Mouse (Mus musculus) ES-E14 (cell line): ENCODE results near the gene Tbxa2r. TPM values are rescaled to one million over a fixed set of nuclear protein-coding genes. Genes with fewer than 3 reads are reported as not detected.

Experiments
- DNase-seq: peaks from one replicate; pipeline ENCODE4 v3.0.0-alpha.2; 2013; ENCODE audit warnings: low read depth, low spot score
- H3K27ac ChIP-seq: 2 replicates; pipeline ENCODE4 v1.5.1; 2012; ENCODE audit warnings: low read depth, mild to moderate bottlenecking, low read length, moderate library complexity, mixed read lengths; ENCODE audit not compliant: poor library complexity, insufficient read depth, severe bottlenecking
- H3K36me3 ChIP-seq: 2 replicates; pipeline ENCODE4 v1.6.1; 2012; ENCODE audit warnings: mild to moderate bottlenecking, low read length, moderate library complexity, mixed read lengths; ENCODE audit not compliant: control insufficient read depth, poor library complexity, insufficient read depth, severe bottlenecking
- H3K4me1 ChIP-seq, 2 experiments: fragments of 150-350 bp in 1 of 2; sonication (generic) in 1 of 2; 2 replicates each; pipeline ENCODE4 v1.6.1; 2012; ENCODE audit warnings: low read length in 2 of 2, mild to moderate bottlenecking in 1 of 2, mixed read lengths in 1 of 2; ENCODE audit not compliant: control insufficient read depth in 2 of 2, insufficient read depth in 2 of 2, poor library complexity in 1 of 2
- H3K4me3 ChIP-seq, 2 experiments: fragments of 150-350 bp in 1 of 2; sonication (generic) in 1 of 2; 2 replicates each; pipeline ENCODE4 v1.5.1; 2012; ENCODE audit warnings: low read length in 2 of 2, low read depth in 1 of 2, mild to moderate bottlenecking in 1 of 2, mixed read lengths in 1 of 2; ENCODE audit not compliant: insufficient read depth in 1 of 2, poor library complexity in 1 of 2, severe bottlenecking in 1 of 2
- H3K9ac ChIP-seq: 2 replicates; pipeline ENCODE4 v1.6.1; 2012; ENCODE audit warnings: low read depth, mild to moderate bottlenecking, low read length, mixed read lengths; ENCODE audit not compliant: poor library complexity, insufficient read depth, severe bottlenecking
- H3K9me3 ChIP-seq: fragments of 150-350 bp; sonication (generic); 2 replicates; pipeline ENCODE4 v1.6.1; 2012; ENCODE audit warnings: low read depth, mild to moderate bottlenecking, low read length; ENCODE audit not compliant: control insufficient read depth, insufficient read depth
- CHD2 ChIP-seq: IDR thresholded peaks from 2 replicates; pipeline ENCODE4 v1.6.1; 2014; ENCODE audit warnings: mild to moderate bottlenecking, low read depth, low read length, inconsistent platforms
- HCFC1 ChIP-seq: IDR thresholded peaks from 2 replicates; pipeline ENCODE4 v1.6.1; 2012; ENCODE audit warnings: low read length, inconsistent platforms, borderline replicate concordance; ENCODE audit not compliant: insufficient read depth
- MAFK ChIP-seq: IDR thresholded peaks from 2 replicates; pipeline ENCODE4 v1.6.1; 2014; ENCODE audit warnings: mild to moderate bottlenecking, low read depth, low read length, inconsistent platforms; ENCODE audit not compliant: insufficient read depth
- ZC3H11A ChIP-seq: IDR thresholded peaks from 2 replicates; pipeline ENCODE4 v1.6.1; 2012; ENCODE audit warnings: low read depth, mild to moderate bottlenecking, inconsistent platforms, low read length, borderline replicate concordance
- ZNF384 ChIP-seq: IDR thresholded peaks from 2 replicates; pipeline ENCODE4 v1.6.1; 2012; ENCODE audit warnings: low read depth, low read length, inconsistent platforms
- in situ Hi-C, 2 experiments: fragments of 600-800 bp; cut with MboI; formaldehyde crosslinking; loops; one replicate each; pipeline ENCODE4 v1.15.1; 2025; ENCODE audit warnings: low sequenced_read_pairs in 2 of 2, inconsistent platforms in 1 of 2; ENCODE audit not compliant: unreplicated experiment in 2 of 2
- total RNA-seq: library from RNA; depleted of rRNA; stranded (reverse); fragments of 300-350 nt; gene quantifications from 2 replicates; pipeline ENCODE4 v1.2.3, GENCODE M21; 2012

The Tbxa2r gene
- total RNA-seq, 1 experiment = 2.3 TPM

DNA sequence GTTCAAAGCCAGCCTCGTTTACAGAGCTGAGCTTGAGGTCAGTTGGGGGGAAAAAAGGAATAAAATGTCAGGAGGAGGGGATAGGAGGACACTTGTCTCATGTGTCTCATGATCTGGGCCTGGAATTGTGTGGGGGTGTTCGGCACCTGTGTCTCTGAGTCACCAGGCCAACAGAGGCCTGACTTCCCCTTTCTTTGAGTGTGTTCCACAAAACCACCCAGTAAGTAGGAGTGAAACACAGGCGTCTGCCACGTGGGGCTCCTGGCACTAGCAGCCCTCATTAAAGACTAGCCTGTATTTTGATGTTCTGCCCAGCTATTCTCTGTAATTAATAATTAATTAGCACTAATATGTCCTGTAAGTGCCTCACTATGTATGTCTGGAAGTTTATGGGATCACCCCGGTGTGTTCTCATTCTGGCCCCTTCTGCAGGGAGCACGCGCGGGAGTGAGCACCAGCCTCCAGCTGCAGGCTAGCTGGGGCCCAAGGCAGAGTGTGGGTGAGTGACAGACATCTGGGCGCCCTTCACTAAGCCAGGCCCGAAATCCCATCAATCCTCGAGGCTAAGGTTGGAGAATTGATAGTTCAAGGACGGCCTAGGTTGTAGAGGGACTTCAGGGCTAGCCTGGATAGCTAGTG, 27.9 kb downstream of the Tbxa2r start:
- Histone ChIP-seq H3K4me1 (peaks cover 15 to 37% of the 10 kb centered on the region in 2 experiments; a peak in 3 of 4 replicates), H3K4me3 (peak overlapping the region; percentile 77 to 79), H3K36me3 (peaks cover 11% of the 10 kb centered on the region; the same call in 1 of the 2 replicates), H3K27ac (peak overlapping the region; percentile 94), H3K9me3 (no peaks in the 10 kb centered on the region), H3K9ac (peak overlapping the region; percentile 53)
- TF ChIP-seq MAFK (no peak), HCFC1 (no peak), ZNF384 (no peak), ZC3H11A (no peak), CHD2 (no peak)
- DNase-seq = no peak
- in situ Hi-C loops = no loop called here

DNA sequence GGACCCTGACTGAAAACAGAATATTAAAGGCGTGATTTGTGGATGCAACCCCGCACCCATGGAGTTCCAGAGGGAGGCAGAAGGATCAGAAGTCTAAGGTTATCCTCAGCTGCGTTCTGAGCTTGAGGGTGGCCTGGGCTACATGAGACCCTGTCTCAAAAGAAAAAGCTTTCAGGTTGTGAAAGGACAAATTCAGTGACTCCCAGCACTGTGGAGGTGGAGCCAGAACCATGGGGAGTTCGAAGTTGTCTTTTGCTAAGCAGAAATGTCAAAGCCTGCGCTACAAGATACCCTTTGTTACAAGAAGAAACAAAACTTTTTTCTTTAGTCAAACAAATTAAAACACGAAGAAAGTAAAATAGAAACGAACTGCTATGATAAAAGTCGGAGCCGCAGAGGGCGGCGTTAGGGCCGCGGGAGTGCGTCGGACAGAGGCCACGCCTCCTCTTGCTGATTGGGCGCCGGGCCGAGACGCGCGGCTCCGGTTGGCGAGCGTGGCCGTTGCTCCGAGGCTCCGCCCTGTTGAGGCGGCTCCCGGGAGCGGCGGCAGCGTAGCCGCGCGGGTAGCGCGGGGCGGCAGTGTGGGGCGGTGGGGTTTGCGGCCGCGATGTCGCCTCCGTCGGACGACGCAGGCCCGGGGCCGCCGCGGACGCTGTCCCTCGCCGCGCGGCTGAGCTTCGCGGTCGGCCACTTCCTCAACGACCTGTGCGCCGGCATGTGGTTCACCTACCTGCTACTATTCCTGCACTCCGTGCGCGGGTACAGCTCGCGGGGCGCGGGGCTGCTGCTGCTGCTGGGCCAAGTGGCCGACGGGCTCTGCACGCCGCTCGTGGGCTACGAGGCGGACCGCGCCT, 28.7 kb downstream of the Tbxa2r start, which contains the start of gene Mfsd12:
Gene Mfsd12, plus strand, starts transcription at position 501 of the 854 bp plus-strand sequence.
- Histone ChIP-seq H3K4me1 (peaks cover 15 to 41% of the 10 kb centered on the region in 2 experiments; a peak in 3 of 4 replicates), H3K9me3 (no peaks in the 10 kb centered on the region), H3K9ac (peak within 1 kb of the TSS; percentile 83), H3K36me3 (peaks cover 16% of the 10 kb centered on the region; the same call in 1 of the 2 replicates), H3K27ac (peak within 1 kb of the TSS; percentile 36), H3K4me3 (peak within 1 kb of the TSS; percentile 77 to 79)
- in situ Hi-C loops = no loop called here
- no peak for TF ChIP-seq ZNF384
- TF ChIP-seq CHD2 = no peak
- TF ChIP-seq ZC3H11A = no peak
- TF ChIP-seq MAFK = no peak
- TF ChIP-seq HCFC1 = no peak
- DNase-seq = no peak

DNA sequence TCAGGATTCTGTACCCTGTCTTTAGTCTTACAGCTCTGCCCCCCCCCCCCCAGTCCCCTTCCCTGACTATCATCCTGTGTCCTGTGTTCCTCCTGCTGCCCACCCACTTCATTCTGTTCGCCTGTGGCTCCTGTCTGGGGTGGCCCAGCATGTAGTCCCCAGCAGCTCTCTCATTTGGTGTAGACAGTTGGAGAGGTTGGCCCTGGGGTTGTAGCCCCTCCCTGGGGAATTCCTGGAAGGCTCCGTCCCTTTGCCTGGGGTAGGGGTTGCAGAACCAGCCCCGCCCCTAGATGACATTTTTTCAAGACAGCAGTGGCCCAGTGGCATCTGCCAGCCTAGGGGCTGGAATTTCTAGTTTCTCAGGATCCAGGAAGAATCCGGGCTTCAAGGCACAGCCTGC, 29.7 kb downstream of the Tbxa2r start:
- H3K4me3 ChIP-seq = peak overlapping the region; percentile 77 to 79
- peaks cover 24% of the 10 kb centered on the region; the same call in 1 of the 2 replicates for H3K36me3 ChIP-seq
- H3K27ac ChIP-seq = no peak overlapping the region
- TF ChIP-seq ZC3H11A (no peak), ZNF384 (no peak), CHD2 (no peak), MAFK (no peak), HCFC1 (no peak)
- DNase-seq = no peak
- H3K9me3 ChIP-seq = no peaks in the 10 kb centered on the region
- in situ Hi-C loops = no loop called here
- peak overlapping the region; percentile 83; the same call in 1 of the 2 replicates for H3K9ac ChIP-seq
- peaks cover 15 to 44% of the 10 kb centered on the region in 2 experiments; a peak in 3 of 4 replicates for H3K4me1 ChIP-seq

DNA sequence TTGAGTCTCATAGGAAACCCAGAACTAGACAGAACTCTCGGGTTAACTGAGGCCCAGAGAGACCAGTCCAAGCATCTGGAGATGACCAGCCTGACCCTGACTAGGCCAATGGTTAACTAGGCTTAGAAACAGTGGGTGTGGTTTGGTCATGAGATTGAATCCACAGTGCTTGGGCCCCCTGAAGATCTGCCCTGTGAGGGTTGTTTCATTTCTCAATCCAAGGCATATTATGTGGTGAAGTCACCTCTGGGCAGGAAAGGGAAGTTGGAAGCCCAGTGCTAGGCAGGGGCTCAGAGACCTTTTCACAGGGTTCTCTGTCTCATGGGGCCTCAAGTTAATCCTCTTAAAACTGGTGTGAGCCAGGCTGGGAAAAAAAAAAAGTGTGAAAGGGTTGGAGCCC, 30.3 kb downstream of the Tbxa2r start:
- Histone ChIP-seq H3K9me3 (no peaks in the 10 kb centered on the region), H3K9ac (no peak overlapping the region; the same call in 1 of the 2 replicates), H3K4me3 (peak overlapping the region in 1 of 2 experiments; percentile 77; a peak in 1 of 4 replicates), H3K36me3 (peaks cover 29% of the 10 kb centered on the region; the same call in 1 of the 2 replicates), H3K27ac (no peak overlapping the region), H3K4me1 (peaks cover 15 to 47% of the 10 kb centered on the region in 2 experiments; a peak in 3 of 4 replicates)
- TF ChIP-seq MAFK (no peak), CHD2 (no peak), ZC3H11A (no peak), HCFC1 (no peak), ZNF384 (no peak)
- DNase-seq = no peak
- in situ Hi-C loops = no loop called here
